Mouse (Mus musculus): ENCODE results near the gene Cdc42ep5.

GRCm38 (mm10) chr7:4136404-4136770 is 28.3 kb downstream of the Cdc42ep5 start:
- TF ChIP-seq POLR2A (IDR thresholded peaks at IDR 0.05; ENCODE audit: low read depth, low read length) (no peak), CTCF (conservative IDR thresholded peaks at IDR 0.05; ENCODE audit: insufficient read depth, insufficient read length, low read depth, low read length) (no peak)

All from kidney, adult 2 months (tissue).